Mouse (Mus musculus): ENCODE data around the gene Mreg.

DNA sequence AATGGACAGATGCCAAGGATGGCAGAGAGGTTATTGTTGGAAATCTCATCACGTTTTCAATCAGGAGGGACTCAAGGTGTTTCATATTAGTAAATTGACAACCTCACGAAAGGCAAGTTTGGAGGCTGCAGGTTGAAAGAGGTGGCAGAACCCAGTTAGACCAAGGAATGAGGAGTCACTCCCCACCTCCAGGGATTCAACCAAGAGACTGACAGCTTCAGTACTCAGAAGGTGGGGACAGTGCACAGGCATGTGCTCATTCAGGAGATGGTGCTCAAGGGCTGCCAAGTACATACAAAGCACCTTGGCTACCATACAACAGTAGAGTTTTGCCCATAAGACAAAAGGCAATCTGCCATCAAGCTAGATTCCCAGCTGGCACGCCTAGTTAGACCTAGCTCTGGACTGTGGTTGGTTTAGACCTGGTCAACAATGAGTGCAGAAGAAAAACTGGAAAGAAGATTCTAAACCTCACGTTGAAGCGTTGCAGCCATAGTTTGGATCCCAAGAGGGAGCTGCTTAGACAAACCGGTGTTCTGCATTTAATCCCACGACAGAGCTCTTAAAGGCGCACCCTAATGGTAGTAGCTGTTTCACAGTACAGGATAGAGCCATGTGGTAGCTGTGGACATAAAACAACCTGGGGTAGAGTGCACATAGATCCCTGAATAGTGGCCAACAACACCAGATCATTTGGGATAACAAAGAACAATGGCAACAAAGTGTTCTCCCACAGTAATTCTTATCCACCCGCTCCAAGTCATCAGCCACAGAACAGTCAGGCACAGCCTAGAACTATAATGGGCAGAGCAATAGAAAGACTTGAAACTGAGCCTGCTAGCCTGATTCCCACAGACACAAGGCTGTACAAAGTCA is 44.5 kb upstream of the Mreg start:
- TF ChIP-seq CTCF (IDR thresholded peaks at IDR 0.05; ENCODE audit: low read depth) (no peak), EP300 (IDR thresholded peaks at IDR 0.05; ENCODE audit: low read depth) (no peak)
